Mouse (Mus musculus): ENCODE measurements at regions not wholly inside any gene's neighbourhood (a gene's known extent, or its start where the extent isn't known, plus 50 kb on each side); places are given as distances from the start of the nearest gene placed in this dataset.

DNA sequence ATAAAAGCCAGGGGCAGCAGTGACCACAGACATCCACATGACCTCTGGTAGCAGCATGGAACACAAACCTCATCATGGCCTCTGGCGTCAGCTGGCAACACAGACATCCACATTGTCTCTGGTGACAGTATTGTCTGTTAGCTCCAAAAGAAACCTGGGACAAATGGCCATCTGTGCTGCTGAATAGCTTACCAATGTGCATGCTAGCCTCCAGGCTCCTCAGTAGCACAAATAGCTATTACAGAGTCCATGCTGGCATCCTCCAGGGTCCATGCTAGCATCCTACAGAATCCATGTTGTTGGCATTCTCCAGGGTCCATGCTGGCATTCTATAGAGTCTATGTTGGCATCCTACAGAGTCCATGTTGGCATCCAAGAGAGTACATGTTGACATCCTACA, 596.9 kb upstream of the AI429214 start:
- no peak overlapping the region for H3K27ac ChIP-seq (ENCODE audit: control insufficient read depth, insufficient read depth, low read depth, low read length)
- TF ChIP-seq POLR2A (IDR thresholded peaks at IDR 0.05; ENCODE audit: control insufficient read depth, low read depth, low read length) (no peak), CTCF (IDR thresholded peaks at IDR 0.05; ENCODE audit: control insufficient read depth, insufficient read depth, insufficient replicate concordance, low read depth, low read length) (no peak)
- no peaks in the 10 kb centered on the region for H3K36me3 ChIP-seq (ENCODE audit: control insufficient read depth, insufficient read depth, low read length)
- H3K27me3 ChIP-seq (ENCODE audit: control insufficient read depth, insufficient read depth, low read length), result no peaks in the 10 kb centered on the region
- no peaks in the 10 kb centered on the region for H3K4me1 ChIP-seq (ENCODE audit: control insufficient read depth, insufficient read depth, low read length)
- H3K4me3 ChIP-seq (ENCODE audit: control insufficient read depth, low read depth, low read length), result no peak overlapping the region

DNA sequence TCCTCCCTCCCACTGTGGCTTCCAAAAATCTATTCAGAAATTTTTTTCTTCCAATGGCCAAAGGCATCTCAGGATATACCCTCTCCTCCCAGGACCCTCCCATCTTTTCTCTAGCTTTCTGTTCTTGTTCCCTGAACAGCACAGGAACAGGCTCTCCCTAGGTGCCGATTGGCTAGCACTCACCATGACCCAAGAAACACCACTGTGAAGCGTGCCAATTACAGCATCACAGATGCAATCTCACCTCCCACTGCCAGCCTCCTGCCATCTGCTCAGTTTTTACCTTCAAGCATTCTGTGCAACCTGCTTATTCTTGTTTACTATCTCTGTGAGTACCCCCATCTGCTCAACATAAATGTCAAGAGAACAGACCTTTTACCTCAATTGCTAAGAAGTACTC, 586.7 kb upstream of the AI429214 start:
- Histone ChIP-seq H3K4me3 (ENCODE audit: control insufficient read depth, low read depth, low read length) (no peak overlapping the region), H3K27me3 (ENCODE audit: control insufficient read depth, insufficient read depth, low read length) (no peaks in the 10 kb centered on the region), H3K4me1 (ENCODE audit: control insufficient read depth, insufficient read depth, low read length) (no peaks in the 10 kb centered on the region), H3K27ac (ENCODE audit: control insufficient read depth, insufficient read depth, low read depth, low read length) (no peak overlapping the region), H3K36me3 (ENCODE audit: control insufficient read depth, insufficient read depth, low read length) (no peaks in the 10 kb centered on the region)
- TF ChIP-seq CTCF (IDR thresholded peaks at IDR 0.05; ENCODE audit: control insufficient read depth, insufficient read depth, insufficient replicate concordance, low read depth, low read length) (no peak), POLR2A (IDR thresholded peaks at IDR 0.05; ENCODE audit: control insufficient read depth, low read depth, low read length) (no peak)

All from testis, adult 2 months (tissue).